Mouse (Mus musculus) frontal cortex, adult 2 months (tissue): ENCODE measurements at regions not wholly inside any gene's neighbourhood (a gene's known extent, or its start where the extent isn't known, plus 50 kb on each side); places are given as distances from the start of the nearest gene placed in this dataset.

Source experiments
- DNase-seq, 2 experiments: peaks; one replicate each; pipeline ENCODE4 v3.0.0; 2022; ENCODE audit warnings: low spot score in 1 of 2; ENCODE audit errors: extremely low spot score in 1 of 2

DNA sequence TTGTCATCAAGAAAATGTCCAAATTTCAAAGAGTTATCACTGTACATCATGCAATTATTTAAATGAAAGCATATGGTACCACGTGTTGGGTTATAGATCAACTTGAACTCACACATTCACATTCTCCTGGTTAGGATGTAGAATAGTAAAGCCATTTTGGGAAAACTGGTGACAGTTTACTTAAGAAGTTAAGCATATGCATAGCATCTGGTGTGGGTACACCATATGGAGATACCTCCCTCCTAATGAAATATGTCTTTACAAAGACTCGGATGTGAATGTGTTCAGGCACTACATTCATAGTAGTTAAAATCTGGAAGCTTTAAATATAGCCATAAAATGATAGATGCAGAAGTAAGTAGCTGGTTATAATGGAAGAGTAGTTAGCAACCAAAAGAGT, 542.0 kb downstream of the Dhx35 start:
- DNase-seq = no peak

DNA sequence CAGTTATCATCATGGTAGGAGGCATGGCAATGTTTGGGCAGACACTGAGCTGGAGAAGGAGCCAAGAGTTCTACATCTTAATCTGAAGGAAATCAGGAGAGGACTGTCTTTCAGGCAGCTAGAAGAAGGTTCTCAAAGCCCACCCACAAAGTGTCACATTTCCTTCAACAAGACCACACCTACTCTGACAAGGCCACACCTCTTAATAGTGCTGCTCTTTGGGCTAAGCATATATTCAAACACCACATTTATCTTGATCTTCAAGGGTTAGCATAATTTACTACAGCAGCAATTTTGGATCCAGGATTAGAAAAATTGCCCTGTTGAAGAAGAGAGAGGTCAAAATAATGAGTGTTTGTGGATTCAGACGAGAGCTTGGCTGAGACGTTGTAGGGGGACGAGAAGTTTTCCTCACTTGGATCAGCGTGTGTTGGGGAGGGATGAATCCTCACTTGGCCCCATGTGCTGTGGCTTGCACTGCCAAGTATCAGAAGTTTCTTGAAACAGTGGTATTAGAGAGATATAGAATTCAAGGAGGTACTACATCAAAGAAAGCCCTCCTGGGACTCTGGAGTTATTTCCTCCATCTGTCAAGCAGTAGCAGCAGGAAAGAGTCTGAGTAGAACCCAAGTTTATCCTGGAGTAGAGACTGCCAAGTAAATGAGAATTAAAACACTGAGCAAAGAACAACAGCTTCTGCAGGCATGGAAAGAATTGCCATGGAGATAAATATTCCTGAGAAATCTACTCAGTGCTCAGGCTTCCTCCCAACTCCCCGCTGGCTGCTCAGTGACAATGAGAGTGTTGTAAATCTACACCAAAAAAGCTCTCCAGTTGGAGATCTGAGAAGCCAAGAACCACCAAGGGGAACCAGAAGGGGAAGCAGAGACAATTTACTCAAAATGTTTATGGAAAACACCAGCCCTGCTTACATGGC, 549.3 kb downstream of the Dhx35 start:
- DNase-seq = no peak

- no peak for DNase-seq
These were observed 559.6 kb downstream of the Dhx35 start for GRCm38 (mm10) chr2:159354247-159354646.

GRCm38 (mm10) chr2:159356503-159356902, 561.9 kb downstream of the Dhx35 start:
- no peak for DNase-seq

DNA sequence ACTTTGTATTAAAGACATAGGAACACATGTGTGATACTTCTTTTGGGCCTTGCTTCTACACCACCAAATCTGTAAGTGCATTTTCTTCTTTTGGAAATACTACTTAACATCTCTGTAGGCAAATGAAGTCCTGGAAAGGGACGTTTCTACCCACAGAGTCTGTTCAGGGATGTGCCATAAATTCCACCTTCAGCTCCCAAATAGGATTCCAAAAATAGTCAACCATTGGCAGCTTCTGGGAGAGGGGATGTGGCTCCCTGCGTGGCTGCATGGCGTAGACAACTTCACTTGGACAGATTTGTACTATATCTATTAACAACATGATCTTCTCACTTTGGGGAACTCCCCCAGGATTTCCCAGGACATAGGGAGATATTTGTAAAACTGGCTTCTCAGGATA, 566.8 kb downstream of the Dhx35 start:
- peak; percentile 2 to 34 for DNase-seq

DNA sequence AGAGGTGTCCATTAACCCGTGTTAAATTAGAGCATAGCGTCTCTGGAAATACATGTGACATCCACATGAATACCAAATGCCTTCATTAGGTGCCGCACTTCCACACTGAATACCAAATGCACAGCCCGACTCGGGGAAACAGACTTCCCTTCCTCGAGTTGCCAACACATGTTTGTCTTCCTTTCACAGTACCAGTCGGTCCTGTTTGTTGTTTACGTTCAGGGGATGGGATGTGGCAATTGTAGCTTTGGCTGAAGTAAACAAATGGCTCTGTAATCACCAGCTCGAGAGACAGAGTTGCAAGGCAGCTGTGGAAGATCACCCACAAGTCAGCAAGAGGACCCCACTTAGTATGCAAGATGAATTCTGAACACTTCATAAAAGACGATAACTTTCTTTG, 598.3 kb downstream of the Dhx35 start:
- DNase-seq = peak in 1 of 2 experiments; percentile 6

DNA sequence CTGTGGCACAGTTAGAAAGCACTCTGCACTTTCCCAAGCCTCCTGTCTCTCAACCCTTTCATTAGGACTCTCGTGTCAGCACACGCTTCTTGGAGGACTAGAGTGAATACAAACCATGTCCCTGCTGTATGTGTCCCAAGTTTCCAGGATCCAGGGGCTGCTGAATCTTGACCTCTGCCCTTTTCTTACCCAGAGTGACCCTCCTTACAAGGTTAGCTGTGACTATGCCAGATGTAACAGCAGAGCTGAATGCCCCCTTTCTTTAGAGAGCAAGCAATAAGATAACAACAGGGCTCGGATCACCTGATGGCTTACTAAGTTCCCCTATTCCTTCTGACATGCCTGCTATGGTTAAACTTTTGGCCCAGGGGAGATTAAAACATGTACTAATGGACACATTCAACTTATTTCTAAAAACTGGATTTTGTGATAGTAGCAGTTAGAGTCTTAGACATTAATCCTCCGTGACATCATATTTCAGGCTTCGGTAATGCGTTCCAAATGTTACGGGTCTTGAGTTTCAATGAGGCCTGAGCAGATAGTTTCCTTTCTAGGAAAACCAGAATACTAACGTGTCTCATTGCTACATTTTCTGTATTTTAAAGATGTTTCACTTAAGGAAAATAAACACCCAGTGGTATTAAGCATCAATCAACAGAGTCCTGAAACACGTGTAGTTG, 607.0 kb downstream of the Dhx35 start:
- no peak for DNase-seq

GRCm38 (mm10) chr2:159404940-159405339, 610.3 kb downstream of the Dhx35 start:
- DNase-seq = no peak

DNA sequence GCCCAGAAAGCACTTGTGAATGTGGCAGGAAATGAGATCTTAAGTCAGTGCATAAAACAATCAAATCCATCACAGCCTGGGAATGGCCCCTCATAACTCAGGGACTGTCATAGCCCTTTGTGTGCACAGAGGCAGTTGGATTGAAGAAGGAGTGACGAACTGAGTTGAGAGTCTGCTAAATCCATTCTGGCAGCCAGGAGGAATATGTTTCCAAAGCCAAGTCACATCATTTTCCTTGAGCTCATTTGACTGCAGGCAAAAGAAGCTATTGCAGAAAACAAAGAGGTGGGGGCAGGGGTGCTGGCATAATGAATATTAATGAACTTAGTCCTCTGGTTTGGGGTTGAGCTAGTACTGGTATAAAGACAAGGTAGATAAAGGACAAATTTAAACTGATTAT, 620.0 kb downstream of the Dhx35 start:
- DNase-seq = no peak

DNA sequence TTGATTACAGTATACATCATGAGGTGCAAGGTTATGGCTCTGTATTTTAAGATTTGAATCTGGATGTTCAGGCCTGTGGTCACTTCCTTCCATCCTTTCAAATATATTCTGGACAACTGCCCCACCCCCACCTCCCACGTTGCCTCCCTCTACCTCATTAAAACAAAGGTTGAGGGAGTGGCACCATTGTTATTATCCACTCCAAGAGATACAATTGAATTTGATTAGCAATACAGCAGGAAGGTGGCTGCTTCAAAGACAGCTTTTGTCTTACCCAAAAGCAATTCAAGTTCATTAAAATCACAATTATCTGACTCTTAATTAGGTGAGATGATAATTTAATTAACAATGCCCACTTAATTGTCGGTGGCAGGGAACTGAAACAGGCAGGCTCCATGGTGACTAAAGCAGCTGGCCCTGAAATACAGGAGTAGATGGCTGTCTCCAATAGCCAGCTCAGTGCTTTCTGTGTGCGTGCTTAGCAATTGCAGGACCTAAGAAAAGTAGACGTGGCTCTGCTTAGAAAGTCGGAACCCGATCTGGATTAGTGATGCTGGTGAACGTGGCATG, 623.8 kb downstream of the Dhx35 start:
- no peak for DNase-seq

- DNase-seq = no peak
These were observed 627.8 kb downstream of the Dhx35 start for GRCm38 (mm10) chr2:159422281-159422937.

- DNase-seq = no peak
These were observed 633.6 kb downstream of the Dhx35 start for GRCm38 (mm10) chr2:159428201-159428600.

DNA sequence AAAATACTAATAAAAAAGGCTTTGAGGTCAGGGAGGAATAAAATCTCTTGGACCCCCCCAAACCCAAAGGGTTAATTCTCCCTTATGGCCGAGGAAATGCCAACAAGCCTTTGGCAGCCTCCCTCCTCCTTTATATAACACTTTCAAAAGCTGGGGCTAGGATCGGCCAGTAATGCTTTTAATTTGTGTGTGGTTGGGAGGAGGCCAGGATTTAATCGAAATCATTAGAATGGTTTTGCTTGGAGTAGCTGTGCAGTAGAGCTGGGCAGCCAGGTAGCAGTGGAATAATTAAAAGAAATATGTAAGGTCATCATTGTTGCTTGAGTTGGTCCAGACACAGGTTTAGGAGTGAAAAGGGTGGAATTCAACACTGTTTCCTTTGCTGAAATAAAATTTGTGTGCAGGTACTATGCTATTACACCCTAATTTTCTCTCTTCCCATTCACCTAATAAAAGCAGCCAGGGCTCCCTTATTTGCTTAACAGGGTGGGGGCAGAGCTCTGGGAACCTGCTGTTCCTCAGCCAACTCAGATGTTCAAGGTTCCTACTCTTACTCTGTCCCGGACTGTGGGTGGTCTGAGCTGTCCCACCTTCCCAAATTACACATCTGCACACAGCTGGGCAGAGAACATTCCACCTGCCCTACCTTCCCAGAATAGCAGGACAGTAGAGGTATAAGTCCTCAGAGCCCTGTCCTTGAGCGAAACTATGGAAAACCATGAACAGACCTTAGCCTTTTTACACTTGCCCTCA, 636.1 kb downstream of the Dhx35 start:
- DNase-seq = no peak

- DNase-seq = no peak
These were observed 644.4 kb downstream of the Dhx35 start for GRCm38 (mm10) chr2:159438961-159439360.

DNA sequence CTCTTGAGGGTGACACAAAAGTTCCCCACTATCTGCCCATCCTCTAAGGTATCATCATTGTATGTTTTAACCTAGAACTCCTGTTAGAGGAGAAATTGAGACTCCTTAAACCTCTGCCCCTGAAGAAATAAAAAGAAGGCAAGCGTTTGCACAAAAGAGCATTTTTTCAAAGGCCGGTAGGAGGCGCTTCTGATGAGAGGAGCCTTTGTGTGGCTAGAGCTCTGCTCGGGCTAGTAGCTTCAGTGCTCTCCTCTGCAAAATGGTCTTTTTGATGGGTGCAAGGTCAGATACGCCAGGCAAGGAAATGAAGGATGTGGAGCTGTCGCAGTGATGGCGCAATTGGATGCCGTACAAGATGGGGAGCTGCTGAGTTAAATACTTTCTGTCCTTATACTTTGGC, 649.0 kb downstream of the Dhx35 start:
- DNase-seq = peak in 1 of 2 experiments; percentile 68

- no peak for DNase-seq
These were observed 651.8 kb downstream of the Dhx35 start for GRCm38 (mm10) chr2:159446434-159446833.

GRCm38 (mm10) chr2:159446886-159447285, 652.3 kb downstream of the Dhx35 start:
- DNase-seq = no peak

DNA sequence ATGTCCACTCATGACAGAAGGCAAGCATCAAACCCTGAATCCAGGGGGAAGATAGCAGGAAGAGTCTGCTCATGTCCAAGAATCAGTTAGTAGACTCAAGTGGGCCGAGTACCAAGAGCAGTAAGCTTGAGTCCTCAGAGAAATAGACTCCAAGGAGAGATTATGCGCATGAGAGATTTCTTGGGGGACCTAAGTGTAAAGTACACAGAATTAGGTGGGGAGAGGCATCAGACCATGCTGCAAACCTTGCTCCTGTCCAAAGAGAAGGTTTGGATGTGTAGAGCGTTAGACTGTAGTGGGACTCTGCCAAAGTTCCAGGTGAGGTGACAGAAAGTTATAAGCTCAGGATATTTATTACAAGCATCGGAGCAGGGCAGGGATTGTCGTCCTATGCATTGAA, 654.4 kb downstream of the Dhx35 start:
- DNase-seq = no peak

GRCm38 (mm10) chr2:159451439-159451838, 656.8 kb downstream of the Dhx35 start:
- DNase-seq = no peak

DNA sequence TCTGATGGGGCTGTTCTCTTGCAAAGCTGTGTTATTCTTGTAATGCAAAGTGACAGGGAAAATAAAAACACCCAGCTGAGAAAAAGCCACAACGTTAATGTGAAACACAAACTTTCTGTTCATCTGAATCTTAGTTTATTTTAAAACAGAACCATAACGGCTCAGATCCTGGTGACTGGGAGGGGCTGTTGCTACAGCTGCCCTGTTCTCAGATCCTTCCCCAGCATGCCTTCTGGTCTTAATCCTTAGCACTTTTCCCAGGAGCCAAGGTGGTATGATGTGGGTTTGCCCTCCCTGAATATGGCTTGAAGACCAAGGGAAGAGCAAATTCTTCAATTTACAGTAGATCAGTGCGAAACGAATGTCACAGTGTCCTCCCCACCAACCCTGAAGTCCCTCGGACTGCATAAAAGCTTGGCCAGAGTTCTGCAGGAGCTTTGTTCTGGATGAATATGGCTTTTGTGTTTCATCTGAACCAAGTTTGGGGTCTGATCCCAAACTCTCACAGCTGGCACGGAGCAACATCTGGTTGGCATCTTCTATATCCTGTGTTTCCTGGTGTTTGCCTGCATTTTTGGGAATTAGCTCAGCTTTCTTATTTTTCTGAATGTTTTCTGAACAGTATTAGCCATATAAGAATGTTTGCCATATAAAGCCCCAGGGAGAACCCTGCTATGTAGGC, 686.9 kb downstream of the Dhx35 start:
- DNase-seq = no peak
